Mouse (Mus musculus): ENCODE results near the gene Nr3c2.

- TF ChIP-seq POLR2A (IDR thresholded peaks at IDR 0.05; ENCODE audit: extremely low read depth, insufficient read depth, low read length), result no peak
- TF ChIP-seq CTCF (IDR thresholded peaks at IDR 0.05; ENCODE audit: extremely low read depth, insufficient read depth, low read length), result no peak
Observed at GRCm38 (mm10) chr8:77045711-77046110, 146.5 kb downstream of the Nr3c2 start.
